In genomic region chr8:70488931-70489470, GRCm38 (mm10) we compare ENCODE assay signal across 9 mouse cellular contexts. TPM values are rescaled to one million over a fixed set of nuclear protein-coding genes. Genes with fewer than 3 reads are reported as not detected.
DNase-seq lines count a peak whose midpoint lies in the region; ATAC-seq and TF ChIP-seq lines count a peak whose summit lies in the region.
"Had no signal": no experiment of that assay in that cellular context is flagged by ENCODE, and none has a peak within 500 bp of the region (broad histone marks: within the 10 kb centered on the region; RNA-seq: fewer than 3 reads in every experiment).

No protein-coding gene starts in this region.

- H3K4me3 ChIP-seq in heart, embryonic 14.5 days (ENCODE audit: control insufficient read depth in 1 of 2, insufficient read depth in 1 of 2, low read depth in 1 of 2, low read length in 2 of 2): peak overlapping the region; percentile 23 to 37; a peak in 3 of 4 replicates
- peak overlapping the region; percentile 25 to 29; a peak in 2 of 4 replicates for H3K4me3 ChIP-seq in ES-E14 (ENCODE audit: insufficient read depth in 1 of 2, low read depth in 1 of 2, low read length in 2 of 2, poor library complexity in 1 of 2, severe bottlenecking in 1 of 2)
- H3K4me3 ChIP-seq in hindbrain, embryonic 15.5 days: peak overlapping the region; percentile 13; the same call in 1 of the 2 replicates
- H3K4me3 ChIP-seq in midbrain, embryonic 14.5 days (replicated peaks; ENCODE audit: low read depth, low read length): no peak overlapping the region

- 4% methylated on average over 14 of the region's 14 CpGs for WGBS in heart, embryonic 14.5 days
- 3% methylated on average over 14 of the region's 14 CpGs for WGBS in hindbrain, embryonic 15.5 days
- WGBS in midbrain, embryonic 14.5 days: 4% methylated on average over 14 of the region's 14 CpGs

- peaks cover 14 to 37% of the 10 kb centered on the region in 2 experiments; a peak in 3 of 4 replicates for H3K4me1 ChIP-seq in heart, embryonic 14.5 days (ENCODE audit: control insufficient read depth in 2 of 2, insufficient read depth in 2 of 2, low read length in 2 of 2)
- peaks cover 7 to 30% of the 10 kb centered on the region in 2 experiments; a peak in 2 of 4 replicates for H3K4me1 ChIP-seq in ES-E14 (ENCODE audit: control insufficient read depth in 2 of 2, insufficient read depth in 2 of 2, low read length in 2 of 2, poor library complexity in 1 of 2)
- H3K4me1 ChIP-seq in hindbrain, embryonic 15.5 days (replicated peaks): peaks cover 62% of the 10 kb centered on the region
- H3K4me1 ChIP-seq in midbrain, embryonic 14.5 days (ENCODE audit: control insufficient read depth, insufficient read depth, low read length): peaks cover 28% of the 10 kb centered on the region

- no peaks in the 10 kb centered on the region for H3K9me3 ChIP-seq in heart, embryonic 14.5 days (ENCODE audit: control insufficient read depth, low read length)
- no peaks in the 10 kb centered on the region for H3K9me3 ChIP-seq in ES-E14 (ENCODE audit: control insufficient read depth, insufficient read depth, low read depth, low read length)
- H3K9me3 ChIP-seq in hindbrain, embryonic 15.5 days: no peaks in the 10 kb centered on the region
- no peaks in the 10 kb centered on the region for H3K9me3 ChIP-seq in midbrain, embryonic 14.5 days (ENCODE audit: control insufficient read depth, low read length)

- ATAC-seq in heart, embryonic 14.5 days (ENCODE audit: insufficient number of reproducible peaks, insufficient read depth, low FRiP score, low read depth): no peak
- ATAC-seq in hindbrain, embryonic 15.5 days (ENCODE audit: low FRiP score, low read depth): no peak
- ATAC-seq in midbrain, embryonic 14.5 days (ENCODE audit: low FRiP score, low TSS enrichment): no peak

- H3K27ac ChIP-seq in heart, embryonic 14.5 days (replicated peaks in 1 of 2; ENCODE audit: control insufficient read depth in 1 of 2, insufficient read depth in 1 of 2, low read depth in 2 of 2, low read length in 2 of 2): no peak overlapping the region
- H3K27ac ChIP-seq in ES-E14 (ENCODE audit: insufficient read depth, low read depth, low read length, poor library complexity, severe bottlenecking): no peak overlapping the region
- H3K27ac ChIP-seq in hindbrain, embryonic 15.5 days (replicated peaks): no peak overlapping the region
- H3K27ac ChIP-seq in midbrain, embryonic 14.5 days (replicated peaks; ENCODE audit: low read depth, low read length): no peak overlapping the region

- H3K27me3 ChIP-seq in heart, embryonic 14.5 days (ENCODE audit: control insufficient read depth, insufficient read depth, low read length): peaks cover 99% of the 10 kb centered on the region
- peaks cover 88% of the 10 kb centered on the region for H3K27me3 ChIP-seq in hindbrain, embryonic 15.5 days
- peaks cover 90% of the 10 kb centered on the region for H3K27me3 ChIP-seq in midbrain, embryonic 14.5 days (ENCODE audit: control insufficient read depth, insufficient read depth, low read length)

- in situ Hi-C loops in ES-E14 (cut with MboI; ENCODE audit: low sequenced_read_pairs in 2 of 2, unreplicated experiment in 2 of 2): no loop called here

- peak overlapping the region; percentile 54; the same call in 1 of the 2 replicates for H3K9ac ChIP-seq in heart, embryonic 14.5 days (ENCODE audit: low read length)
- peak overlapping the region; percentile 39; the same call in 1 of the 2 replicates for H3K9ac ChIP-seq in ES-E14 (ENCODE audit: insufficient read depth, low read depth, low read length, poor library complexity, severe bottlenecking)
- H3K9ac ChIP-seq in hindbrain, embryonic 15.5 days: no peak overlapping the region
- no peak overlapping the region; the same call in 1 of the 2 replicates for H3K9ac ChIP-seq in midbrain, embryonic 14.5 days (replicated peaks; ENCODE audit: low read length)

- no peaks in the 10 kb centered on the region for H3K36me3 ChIP-seq in heart, embryonic 14.5 days (ENCODE audit: control insufficient read depth, insufficient read depth, low read length)
- no peaks in the 10 kb centered on the region for H3K36me3 ChIP-seq in ES-E14 (ENCODE audit: control insufficient read depth, insufficient read depth, low read length, poor library complexity, severe bottlenecking)
- H3K36me3 ChIP-seq in hindbrain, embryonic 15.5 days: peaks cover 4% of the 10 kb centered on the region; the same call in 1 of the 2 replicates
- H3K36me3 ChIP-seq in midbrain, embryonic 14.5 days (ENCODE audit: control insufficient read depth, insufficient read depth, low read length): no peaks in the 10 kb centered on the region

- H3K4me2 ChIP-seq in heart, embryonic 14.5 days (ENCODE audit: low read length): peak overlapping the region; percentile 68
- peak overlapping the region; percentile 69 for H3K4me2 ChIP-seq in hindbrain, embryonic 15.5 days
- peak overlapping the region; percentile 31 for H3K4me2 ChIP-seq in midbrain, embryonic 14.5 days (ENCODE audit: low read length)

- DNase-seq in heart, adult 8-10 months (ENCODE audit: low spot score): no peak
- no peak for DNase-seq in ES-E14 (ENCODE audit: low read depth, low spot score)
- no peak for DNase-seq in midbrain, embryonic 14.5 days
- DNase-seq in urinary bladder, adult 2 months (ENCODE audit: low spot score): no peak
- DNase-seq in spleen, adult 18-20 months: no peak
- DNase-seq in right cerebral cortex, postnatal 25 days: no peak

TF ChIP-seq in ES-E14, 5 proteins besides CTCF, POLR2A, EP300 and RAD21:
- TF ChIP-seq CHD2 (IDR thresholded peaks at IDR 0.05; ENCODE audit: low read depth, low read length) (no peak), ZNF384 (IDR thresholded peaks at IDR 0.05; ENCODE audit: low read depth, low read length) (no peak), ZC3H11A (IDR thresholded peaks at IDR 0.05; ENCODE audit: borderline replicate concordance, low read depth, low read length) (no peak), MAFK (IDR thresholded peaks at IDR 0.05; ENCODE audit: insufficient read depth, low read depth, low read length) (no peak), HCFC1 (IDR thresholded peaks at IDR 0.05; ENCODE audit: borderline replicate concordance, insufficient read depth, low read length) (no peak)

RNA-seq across cellular contexts. Expression of gene Tmem59l, which starts 1.8 kb away (rescaled TPM):
- polyA plus RNA-seq in heart, embryonic 14.5 days (2014; fragmentation: Nextera tagmentation; extraction: Ambion mirVana): 0.31 TPM in 1 of 2 replicates, not detected in the other
- not detected for total RNA-seq in heart, adult 8-10 months (2022)
- total RNA-seq in ES-E14 (2012; rRNA removed): 5.3 and 8.0 TPM in 2 replicates
- 133 and 145 TPM in 2 replicates for polyA plus RNA-seq in hindbrain, embryonic 15.5 days (2015; fragmentation: Nextera tagmentation; extraction: Ambion mirVana)
- 104 and 143 TPM in 2 replicates for polyA plus RNA-seq in midbrain, embryonic 14.5 days (2014; fragmentation: Nextera tagmentation; extraction: Ambion mirVana)
- 0.08 and 0.28 TPM in 2 replicates for polyA plus RNA-seq in urinary bladder, adult 2 months (2012; rRNA removed)

RNA-seq across cellular contexts. Expression of gene Crlf1, which starts 4.0 kb away (rescaled TPM):
- polyA plus RNA-seq in heart, embryonic 14.5 days (2014; fragmentation: Nextera tagmentation; extraction: Ambion mirVana): 0.42 and 2.0 TPM in 2 replicates
- total RNA-seq in heart, adult 8-10 months (2022): under 1 TPM in 2 of 4 experiments, not detected in 2; 0.57 to 0.97 TPM
- total RNA-seq in ES-E14 (2012; rRNA removed): 17.0 and 29.3 TPM in 2 replicates
- polyA plus RNA-seq in hindbrain, embryonic 15.5 days (2015; fragmentation: Nextera tagmentation; extraction: Ambion mirVana): 7.0 and 8.6 TPM in 2 replicates
- 2.1 and 3.0 TPM in 2 replicates for polyA plus RNA-seq in midbrain, embryonic 14.5 days (2014; fragmentation: Nextera tagmentation; extraction: Ambion mirVana)
- 0.40 and 0.41 TPM in 2 replicates for polyA plus RNA-seq in urinary bladder, adult 2 months (2012; rRNA removed)
- total RNA-seq: hematopoietic stem cell, adult 5-6 weeks had no signal

RNA-seq across cellular contexts. Expression of gene Klhl26, which starts 12.2 kb away (rescaled TPM):
- polyA plus RNA-seq in heart, embryonic 14.5 days (2014; fragmentation: Nextera tagmentation; extraction: Ambion mirVana): 9.6 and 9.8 TPM in 2 replicates
- 1 to 10 TPM; 8.1 to 9.3 (median 8.4) TPM for total RNA-seq in heart, adult 8-10 months (2022)
- 21.4 and 22.8 TPM in 2 replicates for total RNA-seq in ES-E14 (2012; rRNA removed)
- polyA plus RNA-seq in hindbrain, embryonic 15.5 days (2015; fragmentation: Nextera tagmentation; extraction: Ambion mirVana): 29.5 and 33.6 TPM in 2 replicates
- polyA plus RNA-seq in midbrain, embryonic 14.5 days (2014; fragmentation: Nextera tagmentation; extraction: Ambion mirVana): 24.2 and 27.2 TPM in 2 replicates
- 34.7 and 36.9 TPM in 2 replicates for polyA plus RNA-seq in urinary bladder, adult 2 months (2012; rRNA removed)

RNA-seq across cellular contexts. Expression of gene Rex1bd, which starts 17.6 kb away (rescaled TPM):
- 129 and 138 TPM in 2 replicates for polyA plus RNA-seq in heart, embryonic 14.5 days (2014; fragmentation: Nextera tagmentation; extraction: Ambion mirVana)
- total RNA-seq in heart, adult 8-10 months (2022): 100 to 1,000 TPM; 118 to 133 (median 124) TPM
- total RNA-seq in ES-E14 (2012; rRNA removed): 125 and 130 TPM in 2 replicates
- polyA plus RNA-seq in hindbrain, embryonic 15.5 days (2015; fragmentation: Nextera tagmentation; extraction: Ambion mirVana): 161 and 177 TPM in 2 replicates
- 152 and 190 TPM in 2 replicates for polyA plus RNA-seq in midbrain, embryonic 14.5 days (2014; fragmentation: Nextera tagmentation; extraction: Ambion mirVana)
- polyA plus RNA-seq in urinary bladder, adult 2 months (2012; rRNA removed): 119 and 129 TPM in 2 replicates

RNA-seq across cellular contexts. Expression of gene Uba52, which starts 21.6 kb away (rescaled TPM):
- polyA plus RNA-seq in heart, embryonic 14.5 days (2014; fragmentation: Nextera tagmentation; extraction: Ambion mirVana): 900 and 1,040 TPM in 2 replicates
- 1,000 to 10,000 TPM; 1,436 to 1,703 (median 1,558) TPM for total RNA-seq in heart, adult 8-10 months (2022)
- 3,214 and 4,257 TPM in 2 replicates for total RNA-seq in ES-E14 (2012; rRNA removed)
- 652 and 684 TPM in 2 replicates for polyA plus RNA-seq in hindbrain, embryonic 15.5 days (2015; fragmentation: Nextera tagmentation; extraction: Ambion mirVana)
- polyA plus RNA-seq in midbrain, embryonic 14.5 days (2014; fragmentation: Nextera tagmentation; extraction: Ambion mirVana): 696 and 821 TPM in 2 replicates
- 881 and 1,275 TPM in 2 replicates for polyA plus RNA-seq in urinary bladder, adult 2 months (2012; rRNA removed)

Comparison
In these comparisons a context has a peak if more than half of its experiments do, and no peak if none do; other contexts are left out.
1. H3K9ac ChIP-seq: peak in heart, embryonic 14.5 days (single experiment) and ES-E14 (single experiment); none in hindbrain, embryonic 15.5 days (single experiment) and midbrain, embryonic 14.5 days (single experiment).
2. RNA of gene Tmem59l, which starts 1.8 kb away (polyA plus RNA-seq): 133 to 145 TPM in hindbrain, embryonic 15.5 days and 104 to 143 TPM in midbrain, embryonic 14.5 days; 0.31 TPM in heart, embryonic 14.5 days and 0.08 to 0.28 TPM in urinary bladder, adult 2 months; every median in the first group is over 10 times any median in the second.
3. Peak in every context shown above with its lines, with median percentiles within 50 percentile points of each other: H3K4me2 ChIP-seq.